Mouse (Mus musculus) midbrain, embryonic 12.5 days (tissue): ENCODE measurements at regions not wholly inside any gene's neighbourhood (a gene's known extent, or its start where the extent isn't known, plus 50 kb on each side); places are given as distances from the start of the nearest gene placed in this dataset.

Source experiments
- ATAC-seq: fragments of 200-750 bp; cut with Nextera tagmentation; 2 replicates; pipeline ENCODE4 v1.8.0; 2017; ENCODE audit warnings: low read depth, moderate TSS enrichment, moderate library complexity; ENCODE audit not compliant: low FRiP score
- H3K27ac ChIP-seq: fragments of 300-500 bp; sonication (generic); replicated peaks from 2 replicates; pipeline ENCODE4 v1.5.1; 2016; ENCODE audit warnings: mild to moderate bottlenecking
- H3K27me3 ChIP-seq: fragments of 300-500 bp; sonication (generic); 2 replicates; pipeline ENCODE4 v1.6.1; 2016; ENCODE audit warnings: mild to moderate bottlenecking
- H3K36me3 ChIP-seq: fragments of 300-500 bp; sonication (generic); 2 replicates; pipeline ENCODE4 v1.6.1; 2016
- H3K4me1 ChIP-seq: fragments of 300-500 bp; sonication (generic); 2 replicates; pipeline ENCODE4 v1.6.1; 2016
- H3K4me2 ChIP-seq: fragments of 300-500 bp; sonication (generic); replicated peaks from 2 replicates; pipeline ENCODE4 v1.6.1; 2016; ENCODE audit warnings: mild to moderate bottlenecking, moderate library complexity
- H3K4me3 ChIP-seq: fragments of 300-500 bp; sonication (generic); 2 replicates; pipeline ENCODE4 v1.5.1; 2016; ENCODE audit warnings: mild to moderate bottlenecking
- H3K9ac ChIP-seq: fragments of 300-500 bp; sonication (generic); replicated peaks from 2 replicates; pipeline ENCODE4 v1.6.1; 2016; ENCODE audit warnings: mild to moderate bottlenecking, moderate library complexity
- H3K9me3 ChIP-seq: fragments of 300-500 bp; sonication (generic); 2 replicates; pipeline ENCODE4 v1.6.1; 2016; ENCODE audit warnings: mild to moderate bottlenecking
- WGBS: fragments of 180-500 bp; shearing (Covaris S2); methylation state at CpG from one replicate; pipeline ENCODE4 v1.1.7; 2016; 5-methylcytosine and 5-hydroxymethylcytosine counted together

GRCm38 (mm10) chr15:93751817-93752216 is 156.1 kb upstream of the Prickle1 start:
- no peak overlapping the region for H3K4me3 ChIP-seq
- no peak overlapping the region for H3K9ac ChIP-seq
- H3K9me3 ChIP-seq = peaks cover 5% of the 10 kb centered on the region; the same call in 1 of the 2 replicates
- no peaks in the 10 kb centered on the region for H3K36me3 ChIP-seq
- ATAC-seq = no peak
- H3K4me2 ChIP-seq = no peak overlapping the region
- no peaks in the 10 kb centered on the region for H3K4me1 ChIP-seq
- H3K27ac ChIP-seq = no peak overlapping the region
- 93% methylated on average over 14 of the region's 14 CpGs for WGBS
- no peaks in the 10 kb centered on the region for H3K27me3 ChIP-seq

GRCm38 (mm10) chr15:93750953-93751352 is 155.3 kb upstream of the Prickle1 start:
- no peaks in the 10 kb centered on the region for H3K4me1 ChIP-seq
- H3K9ac ChIP-seq = no peak overlapping the region
- no peak for ATAC-seq
- no peak overlapping the region for H3K4me3 ChIP-seq
- peaks cover 5% of the 10 kb centered on the region; the same call in 1 of the 2 replicates for H3K9me3 ChIP-seq
- no peak overlapping the region for H3K4me2 ChIP-seq
- no peaks in the 10 kb centered on the region for H3K27me3 ChIP-seq
- H3K27ac ChIP-seq = no peak overlapping the region
- H3K36me3 ChIP-seq = no peaks in the 10 kb centered on the region
- 69% methylated on average over 8 of the region's 8 CpGs for WGBS

GRCm38 (mm10) chr15:93744191-93744945 is 148.7 kb upstream of the Prickle1 start:
- no peaks in the 10 kb centered on the region for H3K36me3 ChIP-seq
- peaks cover 5% of the 10 kb centered on the region; the same call in 1 of the 2 replicates for H3K9me3 ChIP-seq
- no peak overlapping the region for H3K4me2 ChIP-seq
- no peak for ATAC-seq
- H3K27ac ChIP-seq = no peak overlapping the region
- H3K4me1 ChIP-seq = no peaks in the 10 kb centered on the region
- H3K4me3 ChIP-seq = no peak overlapping the region
- H3K27me3 ChIP-seq = no peaks in the 10 kb centered on the region
- 78% methylated on average over 12 of the region's 12 CpGs for WGBS
- H3K9ac ChIP-seq = no peak overlapping the region

GRCm38 (mm10) chr15:93733731-93734510 is 138.2 kb upstream of the Prickle1 start:
- H3K36me3 ChIP-seq = no peaks in the 10 kb centered on the region
- H3K9me3 ChIP-seq = no peaks in the 10 kb centered on the region
- ATAC-seq = no peak
- no peak overlapping the region for H3K27ac ChIP-seq
- H3K4me1 ChIP-seq = no peaks in the 10 kb centered on the region
- no peak overlapping the region for H3K9ac ChIP-seq
- H3K4me2 ChIP-seq = no peak overlapping the region
- H3K4me3 ChIP-seq = no peak overlapping the region
- H3K27me3 ChIP-seq = no peaks in the 10 kb centered on the region
- WGBS = 90% methylated on average over 18 of the region's 18 CpGs

- Histone ChIP-seq H3K4me1 (no peaks in the 10 kb centered on the region), H3K4me3 (no peak overlapping the region), H3K4me2 (no peak overlapping the region), H3K9me3 (no peaks in the 10 kb centered on the region), H3K27me3 (no peaks in the 10 kb centered on the region), H3K36me3 (no peaks in the 10 kb centered on the region), H3K9ac (no peak overlapping the region), H3K27ac (no peak overlapping the region)
- WGBS = 74% methylated on average over 5 of the region's 5 CpGs
- no peak for ATAC-seq
These were observed 137.1 kb upstream of the Prickle1 start for GRCm38 (mm10) chr15:93732825-93733224.

- H3K27me3 ChIP-seq = no peaks in the 10 kb centered on the region
- WGBS = 77% methylated on average over 6 of the region's 6 CpGs
- H3K36me3 ChIP-seq = no peaks in the 10 kb centered on the region
- H3K4me1 ChIP-seq = no peaks in the 10 kb centered on the region
- no peak for ATAC-seq
- H3K4me3 ChIP-seq = no peak overlapping the region
- H3K9me3 ChIP-seq = no peaks in the 10 kb centered on the region
- H3K9ac ChIP-seq = no peak overlapping the region
- no peak overlapping the region for H3K27ac ChIP-seq
- no peak overlapping the region for H3K4me2 ChIP-seq
These were observed 135.5 kb upstream of the Prickle1 start for GRCm38 (mm10) chr15:93731161-93731560.

- Histone ChIP-seq H3K27me3 (no peaks in the 10 kb centered on the region), H3K36me3 (no peaks in the 10 kb centered on the region), H3K4me1 (no peaks in the 10 kb centered on the region), H3K4me2 (no peak overlapping the region), H3K27ac (no peak overlapping the region), H3K4me3 (no peak overlapping the region), H3K9ac (no peak overlapping the region), H3K9me3 (no peaks in the 10 kb centered on the region)
- WGBS = 82% methylated on average over 4 of the region's 4 CpGs
- ATAC-seq = no peak
These were observed 119.8 kb upstream of the Prickle1 start for GRCm38 (mm10) chr15:93715443-93715842.

- 91% methylated on average over 7 of the region's 7 CpGs for WGBS
- ATAC-seq = no peak
- Histone ChIP-seq H3K4me3 (no peak overlapping the region), H3K36me3 (no peaks in the 10 kb centered on the region), H3K27ac (no peak overlapping the region), H3K4me1 (no peaks in the 10 kb centered on the region), H3K9ac (no peak overlapping the region), H3K9me3 (no peaks in the 10 kb centered on the region), H3K4me2 (no peak overlapping the region), H3K27me3 (no peaks in the 10 kb centered on the region)
These were observed 117.7 kb upstream of the Prickle1 start for GRCm38 (mm10) chr15:93713428-93713827.

- 90% methylated on average over 10 of the region's 10 CpGs for WGBS
- Histone ChIP-seq H3K27me3 (no peaks in the 10 kb centered on the region), H3K4me3 (no peak overlapping the region), H3K4me1 (no peaks in the 10 kb centered on the region), H3K27ac (no peak overlapping the region), H3K9ac (no peak overlapping the region), H3K9me3 (no peaks in the 10 kb centered on the region), H3K36me3 (no peaks in the 10 kb centered on the region), H3K4me2 (no peak overlapping the region)
- ATAC-seq = no peak
These were observed 116.9 kb upstream of the Prickle1 start for GRCm38 (mm10) chr15:93712594-93712993.

GRCm38 (mm10) chr15:93711150-93711784 is 115.6 kb upstream of the Prickle1 start:
- no peaks in the 10 kb centered on the region for H3K9me3 ChIP-seq
- no peak for ATAC-seq
- no peak overlapping the region for H3K4me2 ChIP-seq
- no peaks in the 10 kb centered on the region for H3K36me3 ChIP-seq
- WGBS = 84% methylated on average over 13 of the region's 13 CpGs
- H3K27me3 ChIP-seq = no peaks in the 10 kb centered on the region
- no peak overlapping the region for H3K27ac ChIP-seq
- no peak overlapping the region for H3K4me3 ChIP-seq
- no peak overlapping the region for H3K9ac ChIP-seq
- H3K4me1 ChIP-seq = no peaks in the 10 kb centered on the region

- H3K9ac ChIP-seq = no peak overlapping the region
- H3K9me3 ChIP-seq = no peaks in the 10 kb centered on the region
- H3K4me3 ChIP-seq = no peak overlapping the region
- H3K4me1 ChIP-seq = no peaks in the 10 kb centered on the region
- no peaks in the 10 kb centered on the region for H3K27me3 ChIP-seq
- no peaks in the 10 kb centered on the region for H3K36me3 ChIP-seq
- no peak for ATAC-seq
- H3K27ac ChIP-seq = no peak overlapping the region
- no peak overlapping the region for H3K4me2 ChIP-seq
- WGBS = 91% methylated on average over 15 of the region's 15 CpGs
These were observed 114.9 kb upstream of the Prickle1 start for GRCm38 (mm10) chr15:93710493-93711149.
